Mouse (Mus musculus) kidney, adult 2 months (tissue): Measurements from ENCODE around the gene Dynlrb1.

Experiments used
- CTCF ChIP-seq: fragments of 200-500 bp; conservative IDR thresholded peaks from 2 replicates; pipeline ENCODE4 v1.5.1; 2011; ENCODE audit warnings: low read depth, mild to moderate bottlenecking, control low read depth, low read length, moderate library complexity, mixed read lengths; ENCODE audit not compliant: insufficient read depth, insufficient read length
- POLR2A ChIP-seq: fragments of 200-500 bp; IDR thresholded peaks from one replicate; pipeline ENCODE4 v1.6.1; 2011; ENCODE audit warnings: low read depth, low read length, control low read depth

DNA sequence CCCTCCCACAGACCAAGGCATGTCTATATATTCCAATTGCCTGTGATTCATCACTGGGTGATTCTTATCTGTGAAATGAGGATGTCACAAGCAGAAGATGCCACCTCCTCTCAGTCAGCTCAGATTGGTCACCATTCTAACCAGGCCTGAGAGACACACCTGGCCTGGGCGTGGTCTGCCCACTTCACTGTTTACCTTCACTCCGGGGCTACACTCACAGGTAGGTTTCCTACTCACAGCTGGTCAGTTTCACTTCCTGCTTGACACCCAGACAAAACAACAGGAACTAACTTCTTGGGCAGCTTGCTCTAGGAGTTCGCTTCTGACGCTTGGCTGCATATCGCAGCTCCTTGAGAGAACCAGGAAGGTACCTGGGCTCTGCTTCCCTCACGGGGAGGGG lies 59.1 kb downstream of the Dynlrb1 start:
- TF ChIP-seq CTCF (no peak), POLR2A (no peak)
